Mouse (Mus musculus): ENCODE results near the gene Aes.

- TF ChIP-seq EP300 (optimal IDR thresholded peaks at IDR 0.05) (no peak), CTCF (IDR thresholded peaks at IDR 0.05; ENCODE audit: low read depth) (no peak)
Measured at GRCm38 (mm10) chr10:81523142-81523541, 36.1 kb upstream of the Aes start.
